Mouse (Mus musculus) c-Kit-negative CD71-positive TER-119-positive erythroid progenitor cells, embryonic 14.5 days (primary cell): ENCODE measurements around the gene Sfmbt2.

Experiments
- DNase-seq: peaks from one replicate; pipeline ENCODE4 v3.0.0-alpha.2; 2013; ENCODE audit warnings: low read depth, low spot score

The Sfmbt2 gene

GRCm38 (mm10) chr2:10558816-10559215 lies 188.5 kb downstream of the Sfmbt2 start:
- no peak for DNase-seq

- DNase-seq, result no peak
Measured at GRCm38 (mm10) chr2:10565491-10565890, 195.2 kb downstream of the Sfmbt2 start.

GRCm38 (mm10) chr2:10569392-10569791 lies 199.1 kb downstream of the Sfmbt2 start:
- no peak for DNase-seq

GRCm38 (mm10) chr2:10572311-10572710 lies 202.0 kb downstream of the Sfmbt2 start:
- no peak for DNase-seq

- DNase-seq, result peak; percentile 45
Measured at GRCm38 (mm10) chr2:10575962-10576740, 205.8 kb downstream of the Sfmbt2 start.

- DNase-seq, result no peak
Measured at GRCm38 (mm10) chr2:10582673-10583072, 212.4 kb downstream of the Sfmbt2 start.

- no peak for DNase-seq
Measured at GRCm38 (mm10) chr2:10583103-10583502, 212.8 kb downstream of the Sfmbt2 start.

- no peak for DNase-seq
Measured at GRCm38 (mm10) chr2:10591310-10591709, 221.0 kb downstream of the Sfmbt2 start.

- no peak for DNase-seq
Measured at GRCm38 (mm10) chr2:10615500-10615899, 245.2 kb downstream of the Sfmbt2 start.
